25 mouse cellular contexts compared by ENCODE assay signal in genomic region chr19:5131237-5131636, GRCm38 (mm10). TPM values are rescaled to one million over a fixed set of nuclear protein-coding genes. Genes with fewer than 3 reads are reported as not detected.
"Had no signal": no experiment of that assay in that cellular context is flagged by ENCODE, and none has a peak within 500 bp of the region (broad histone marks: within the 10 kb centered on the region; RNA-seq: fewer than 3 reads in every experiment).

No protein-coding gene starts in this region.

- H3K4me2 ChIP-seq: heart, embryonic 12.5 days; hindbrain, embryonic 12.5 days; hindbrain, embryonic 14.5 days; intestine, embryonic 15.5 days; limb, embryonic 13.5 days; limb, embryonic 15.5 days; liver, embryonic 12.5 days had no signal

- H3K4me3 ChIP-seq: heart, embryonic 10.5 days; heart, embryonic 12.5 days; hindbrain, embryonic 10.5 days; hindbrain, embryonic 12.5 days; intestine, embryonic 15.5 days; limb, embryonic 13.5 days; limb, embryonic 15.5 days; liver, embryonic 12.5 days had no signal

- H3K36me3 ChIP-seq: intestine, embryonic 15.5 days had no signal

- H3K9ac ChIP-seq: heart, embryonic 12.5 days; hindbrain, embryonic 12.5 days; hindbrain, embryonic 14.5 days; intestine, embryonic 15.5 days; limb, embryonic 15.5 days; liver, embryonic 12.5 days had no signal

- H3K27ac ChIP-seq: heart, embryonic 10.5 days; hindbrain, embryonic 10.5 days; hindbrain, embryonic 12.5 days; hindbrain, embryonic 14.5 days; intestine, embryonic 15.5 days; limb, embryonic 13.5 days; limb, embryonic 15.5 days; liver, embryonic 12.5 days had no signal

- ATAC-seq: hindbrain, embryonic 16.5 days; inflammation-experienced regulatory T-cells, adult 6 months; intestine, embryonic 15.5 days; liver, embryonic 12.5 days had no signal

- DNase-seq: gastrocnemius, postnatal 14 days; gastrocnemius, postnatal 36 days; heart, adult 18-20 months; heart, postnatal 10 days; heart, postnatal 4 days; kidney, adult 18-20 months; kidney, adult 8-10 months; kidney, postnatal 25 days; layer of hippocampus, adult 9-11 months; layer of hippocampus, postnatal 36 days; left cerebral cortex, postnatal 4 days had no signal

- H3K9me3 ChIP-seq: heart, embryonic 10.5 days; heart, embryonic 12.5 days; hindbrain, embryonic 10.5 days; hindbrain, embryonic 12.5 days; intestine, embryonic 15.5 days; limb, embryonic 13.5 days; limb, embryonic 15.5 days; liver, embryonic 12.5 days had no signal

- H3K27me3 ChIP-seq: heart, embryonic 12.5 days; hindbrain, embryonic 12.5 days; intestine, embryonic 15.5 days; limb, embryonic 13.5 days; limb, embryonic 15.5 days; liver, embryonic 12.5 days had no signal

- H3K4me1 ChIP-seq: heart, embryonic 10.5 days; heart, embryonic 12.5 days; hindbrain, embryonic 12.5 days; intestine, embryonic 15.5 days; limb, embryonic 13.5 days; limb, embryonic 15.5 days; liver, embryonic 12.5 days had no signal

RNA-seq across cellular contexts. Expression of gene Cnih2, which starts 32.9 kb away (rescaled TPM):
- total RNA-seq: gastrocnemius, adult 18-20 months; gastrocnemius, adult 8-10 months; liver, adult 2 months had no signal

RNA-seq across cellular contexts. Expression of gene Tmem151a, which starts 45.9 kb away (rescaled TPM):
- polyA plus RNA-seq: inflammation-experienced regulatory T-cells, adult 6 months had no signal
